Mouse (Mus musculus): ENCODE results near the gene Rab4a. TPM values are rescaled to one million over a fixed set of nuclear protein-coding genes. Genes with fewer than 3 reads are reported as not detected.

Rab4a gene
- polyA plus RNA-seq, 1 experiment from 2014 or later, result 70.2 TPM

DNA sequence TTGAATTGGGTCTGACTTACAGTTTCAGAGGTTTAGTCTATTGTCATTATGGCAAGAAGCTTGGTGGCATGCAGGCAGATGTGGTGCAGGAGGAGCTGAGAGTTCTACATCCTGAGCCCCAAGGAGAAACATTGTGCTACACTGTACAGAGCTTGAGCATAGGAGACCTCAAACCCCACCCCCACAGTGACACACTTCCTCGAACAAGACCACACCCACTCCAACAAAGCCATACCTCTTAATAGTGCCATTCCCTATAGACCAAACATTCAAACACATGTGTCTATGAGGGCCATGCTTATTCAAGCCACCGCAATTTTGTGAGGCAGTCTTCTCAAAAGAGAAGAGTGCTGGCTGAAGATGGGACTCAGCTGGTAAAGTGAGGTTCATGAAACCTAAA, 4.2 kb upstream of the Rab4a start:
- Histone ChIP-seq H3K4me1 (replicated peaks; ENCODE audit: control insufficient read depth, insufficient read depth, low read length) (peaks cover 1% of the 10 kb centered on the region; the same call in 1 of the 2 replicates), H3K4me3 (ENCODE audit: low read depth, low read length) (no peak overlapping the region), H3K4me2 (ENCODE audit: low read depth, low read length, severe bottlenecking) (no peak overlapping the region), H3K36me3 (ENCODE audit: control insufficient read depth, insufficient read depth, low read length) (no peaks in the 10 kb centered on the region), H3K9ac (ENCODE audit: low read length) (no peak overlapping the region), H3K27ac (ENCODE audit: low read depth, low read length) (no peak overlapping the region), H3K27me3 (ENCODE audit: control insufficient read depth, insufficient read depth, low read length) (no peaks in the 10 kb centered on the region), H3K9me3 (ENCODE audit: control insufficient read depth, low read length) (no peaks in the 10 kb centered on the region)
- no peak for ATAC-seq (replicated peaks; ENCODE audit: low FRiP score)
- DNase-seq (ENCODE audit: low spot score), result no peak
- 86% methylated on average over 2 of the region's 2 CpGs for WGBS

DNA sequence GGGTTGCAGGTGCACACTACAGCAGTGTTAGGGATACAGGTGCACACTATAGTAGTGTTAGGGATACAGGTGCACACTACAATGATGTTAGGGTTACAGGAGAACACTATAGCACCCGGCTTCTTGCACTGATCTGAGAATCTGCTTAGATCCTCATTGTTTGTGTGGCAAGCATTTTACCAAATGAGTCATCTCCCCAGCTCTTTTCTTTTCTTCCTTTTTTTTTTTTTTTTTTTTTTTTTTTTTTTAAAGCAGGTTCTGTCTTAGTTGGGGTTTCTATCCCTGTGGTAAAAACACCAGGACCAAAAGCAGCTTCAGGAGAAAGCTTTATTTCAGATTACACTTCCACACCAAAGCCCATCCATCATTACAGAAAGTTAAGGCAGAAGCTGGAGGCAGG, 2.1 kb upstream of the Rab4a start:
- H3K4me3 ChIP-seq (ENCODE audit: low read depth, low read length), result no peak overlapping the region
- H3K27ac ChIP-seq (ENCODE audit: low read depth, low read length), result no peak overlapping the region
- H3K27me3 ChIP-seq (ENCODE audit: control insufficient read depth, insufficient read depth, low read length), result no peaks in the 10 kb centered on the region
- H3K4me1 ChIP-seq (replicated peaks; ENCODE audit: control insufficient read depth, insufficient read depth, low read length), result peaks cover 10% of the 10 kb centered on the region
- no peak overlapping the region for H3K4me2 ChIP-seq (ENCODE audit: low read depth, low read length, severe bottlenecking)
- no peak overlapping the region for H3K9ac ChIP-seq (ENCODE audit: low read length)
- ATAC-seq (replicated peaks; ENCODE audit: low FRiP score) (no peak), DNase-seq (ENCODE audit: low spot score) (no peak)
- H3K36me3 ChIP-seq (ENCODE audit: control insufficient read depth, insufficient read depth, low read length), result no peaks in the 10 kb centered on the region
- no peaks in the 10 kb centered on the region for H3K9me3 ChIP-seq (ENCODE audit: control insufficient read depth, low read length)
- WGBS, result 97% methylated on average over 1 of the region's 1 CpGs

DNA sequence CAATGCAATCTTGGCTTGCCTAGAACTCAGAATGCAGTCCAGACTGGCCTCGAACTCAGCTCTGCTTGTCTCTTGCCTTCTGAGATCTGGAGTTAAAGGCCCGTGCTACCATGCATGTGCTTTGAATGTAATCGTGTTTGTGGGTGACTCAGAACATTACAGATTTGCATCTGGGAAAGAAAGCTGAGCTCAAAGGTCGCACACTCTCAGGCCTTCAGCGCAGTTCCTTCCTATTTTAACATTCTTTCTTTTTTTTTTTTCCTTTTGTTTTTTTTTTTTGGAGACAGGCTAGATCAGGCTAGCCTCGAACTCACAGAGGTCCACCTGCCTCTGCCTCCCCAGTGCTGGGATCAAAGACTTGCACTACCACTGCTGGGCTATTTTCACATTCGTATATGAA, 1.2 kb upstream of the Rab4a start:
- DNase-seq (ENCODE audit: low spot score) (no peak), ATAC-seq (replicated peaks; ENCODE audit: low FRiP score) (no peak)
- Histone ChIP-seq H3K27ac (ENCODE audit: low read depth, low read length) (no peak overlapping the region), H3K9me3 (ENCODE audit: control insufficient read depth, low read length) (no peaks in the 10 kb centered on the region), H3K4me1 (replicated peaks; ENCODE audit: control insufficient read depth, insufficient read depth, low read length) (peaks cover 10% of the 10 kb centered on the region), H3K4me3 (ENCODE audit: low read depth, low read length) (no peak overlapping the region), H3K27me3 (ENCODE audit: control insufficient read depth, insufficient read depth, low read length) (no peaks in the 10 kb centered on the region), H3K4me2 (ENCODE audit: low read depth, low read length, severe bottlenecking) (no peak overlapping the region), H3K36me3 (ENCODE audit: control insufficient read depth, insufficient read depth, low read length) (no peaks in the 10 kb centered on the region), H3K9ac (ENCODE audit: low read length) (no peak overlapping the region)
- WGBS, result 89% methylated on average over 7 of the region's 7 CpGs

DNA sequence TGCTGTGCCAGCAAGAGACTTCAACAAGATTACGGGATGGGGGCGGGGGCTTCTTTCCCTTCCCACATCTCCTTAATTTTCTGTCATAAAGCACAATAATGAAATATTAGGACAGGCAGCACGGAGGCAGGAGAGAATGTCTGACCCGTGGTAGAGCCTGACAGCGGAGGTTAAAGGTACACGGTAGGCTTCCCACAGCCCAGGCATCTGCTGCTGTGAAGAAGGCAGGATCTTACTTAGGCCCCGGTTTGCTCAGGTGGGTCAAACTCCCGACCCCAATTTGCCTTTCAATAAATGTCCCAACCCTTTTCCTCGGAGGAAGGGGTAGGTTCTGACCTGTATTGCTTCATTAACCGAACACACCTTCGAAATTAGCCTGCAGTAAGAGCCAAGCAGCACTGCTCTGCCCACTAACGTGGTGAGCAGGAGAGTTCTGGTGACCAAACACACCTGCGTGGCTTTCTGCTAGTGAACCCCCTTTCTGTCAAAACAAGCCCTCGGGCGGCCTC, 522 bp upstream of the Rab4a start:
- 13% methylated on average over 15 of the region's 15 CpGs for WGBS
- Histone ChIP-seq H3K4me2 (ENCODE audit: low read depth, low read length, severe bottlenecking) (peak overlapping the region; percentile 83), H3K4me3 (ENCODE audit: low read depth, low read length) (peak overlapping the region; percentile 51), H3K27me3 (ENCODE audit: control insufficient read depth, insufficient read depth, low read length) (no peaks in the 10 kb centered on the region), H3K36me3 (ENCODE audit: control insufficient read depth, insufficient read depth, low read length) (no peaks in the 10 kb centered on the region), H3K4me1 (replicated peaks; ENCODE audit: control insufficient read depth, insufficient read depth, low read length) (peaks cover 10% of the 10 kb centered on the region), H3K9ac (ENCODE audit: low read length) (peak overlapping the region; percentile 47), H3K27ac (ENCODE audit: low read depth, low read length) (no peak overlapping the region), H3K9me3 (ENCODE audit: control insufficient read depth, low read length) (no peaks in the 10 kb centered on the region)
- ATAC-seq (replicated peaks; ENCODE audit: low FRiP score), result peak; percentile 22; the same call in 1 of the 2 replicates
- no peak for DNase-seq (ENCODE audit: low spot score)

DNA sequence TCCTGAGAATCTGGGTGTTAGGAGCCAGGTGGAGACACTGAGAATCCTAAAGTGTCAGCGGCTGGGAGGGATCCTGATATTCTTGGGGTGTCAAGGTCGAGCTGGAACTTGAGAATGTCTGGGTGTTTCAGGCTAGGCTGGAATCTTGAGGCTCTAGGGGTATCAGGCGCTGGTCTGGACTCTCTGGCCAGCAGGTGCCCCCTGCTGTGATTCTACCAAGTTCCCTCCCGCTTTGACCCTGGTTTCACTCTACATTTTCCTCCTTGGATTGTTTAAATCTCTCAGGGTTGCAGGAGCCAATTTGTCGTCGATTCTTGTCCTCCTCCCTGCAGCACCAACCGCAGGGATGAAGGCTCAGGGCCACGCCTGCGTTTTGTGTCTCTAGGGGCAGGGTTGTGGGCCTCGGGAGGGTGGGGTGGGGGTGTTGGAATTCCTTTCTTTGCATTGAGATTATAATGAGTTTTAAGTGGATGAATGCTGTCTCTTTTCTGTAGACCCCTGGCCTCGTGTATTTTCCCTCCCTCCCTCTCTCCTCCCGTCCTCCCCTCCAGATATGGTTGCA, 670 bp downstream of the Rab4a start:
- Histone ChIP-seq H3K4me3 (ENCODE audit: low read depth, low read length) (peak overlapping the region; percentile 51), H3K27ac (ENCODE audit: low read depth, low read length) (peak overlapping the region; percentile 57), H3K4me1 (replicated peaks; ENCODE audit: control insufficient read depth, insufficient read depth, low read length) (peaks cover 10% of the 10 kb centered on the region), H3K36me3 (ENCODE audit: control insufficient read depth, insufficient read depth, low read length) (no peaks in the 10 kb centered on the region), H3K9me3 (ENCODE audit: control insufficient read depth, low read length) (no peaks in the 10 kb centered on the region), H3K27me3 (ENCODE audit: control insufficient read depth, insufficient read depth, low read length) (no peaks in the 10 kb centered on the region), H3K4me2 (ENCODE audit: low read depth, low read length, severe bottlenecking) (peak overlapping the region; percentile 83), H3K9ac (ENCODE audit: low read length) (peak overlapping the region; percentile 73)
- WGBS, result under 1% methylated on average over 12 of the region's 12 CpGs
- ATAC-seq (replicated peaks; ENCODE audit: low FRiP score) (peak; percentile 29), DNase-seq (ENCODE audit: low spot score) (peak; percentile 66)

GRCm38 (mm10) chr8:123807024-123807431, 1.2 kb downstream of the Rab4a start:
- peaks cover 10% of the 10 kb centered on the region for H3K4me1 ChIP-seq (replicated peaks; ENCODE audit: control insufficient read depth, insufficient read depth, low read length)
- H3K27ac ChIP-seq (ENCODE audit: low read depth, low read length), result no peak overlapping the region
- H3K9ac ChIP-seq (ENCODE audit: low read length), result peak overlapping the region; percentile 47
- peak overlapping the region; percentile 51 for H3K4me3 ChIP-seq (ENCODE audit: low read depth, low read length)
- H3K36me3 ChIP-seq (ENCODE audit: control insufficient read depth, insufficient read depth, low read length), result no peaks in the 10 kb centered on the region
- peak; percentile 55 for ATAC-seq (replicated peaks; ENCODE audit: low FRiP score)
- DNase-seq (ENCODE audit: low spot score), result no peak
- H3K27me3 ChIP-seq (ENCODE audit: control insufficient read depth, insufficient read depth, low read length), result no peaks in the 10 kb centered on the region
- H3K4me2 ChIP-seq (ENCODE audit: low read depth, low read length, severe bottlenecking), result peak overlapping the region; percentile 83
- WGBS, result 10% methylated on average over 14 of the region's 14 CpGs
- no peaks in the 10 kb centered on the region for H3K9me3 ChIP-seq (ENCODE audit: control insufficient read depth, low read length)

DNA sequence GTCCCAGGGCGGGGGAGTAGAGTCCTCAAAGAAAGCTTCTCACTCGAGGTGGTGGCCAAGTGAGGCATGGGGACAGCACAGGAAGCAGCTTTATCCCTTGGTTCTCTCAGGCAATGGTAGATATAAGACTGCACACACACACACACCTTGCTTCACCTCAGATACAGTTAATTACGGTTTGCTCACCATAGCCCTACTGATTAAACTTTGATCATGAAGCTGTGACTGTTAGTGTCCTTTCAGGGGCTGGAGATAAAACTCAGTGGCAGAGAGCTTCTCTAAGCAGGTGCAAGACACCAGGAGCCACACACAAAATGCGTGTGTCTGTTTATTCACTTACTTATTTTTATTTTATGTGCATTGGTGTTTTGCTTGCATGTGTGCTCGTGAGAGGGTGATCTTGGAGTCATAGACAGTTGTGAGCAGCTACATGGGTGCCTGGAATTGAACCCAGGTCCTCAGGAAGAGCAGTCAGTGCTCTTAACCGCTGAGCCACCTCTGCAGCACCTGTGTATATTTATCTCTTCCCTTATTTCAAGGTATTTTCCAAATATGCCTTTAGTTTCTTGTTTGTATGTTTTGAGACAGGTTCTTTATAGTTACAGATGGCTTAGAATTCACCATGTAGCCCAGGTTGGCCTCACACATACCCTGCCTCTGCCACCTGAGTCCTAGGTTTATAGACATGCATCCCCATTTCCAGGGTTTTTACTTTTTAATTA, 2.2 kb downstream of the Rab4a start:
- H3K9ac ChIP-seq (ENCODE audit: low read length), result peak overlapping the region; percentile 47
- DNase-seq (ENCODE audit: low spot score), result no peak

GRCm38 (mm10) chr8:123808671-123809070, 2.9 kb downstream of the Rab4a start:
- no peak overlapping the region for H3K27ac ChIP-seq (ENCODE audit: low read depth, low read length)

More for the DNA sequence above, 2.2 kb downstream of the Rab4a start:
- 66% methylated on average over 6 of the region's 6 CpGs for WGBS
- Histone ChIP-seq H3K27ac (ENCODE audit: low read depth, low read length) (no peak overlapping the region), H3K36me3 (ENCODE audit: control insufficient read depth, insufficient read depth, low read length) (no peaks in the 10 kb centered on the region), H3K4me3 (ENCODE audit: low read depth, low read length) (no peak overlapping the region), H3K4me2 (ENCODE audit: low read depth, low read length, severe bottlenecking) (peak overlapping the region; percentile 83; the same call in 1 of the 2 replicates), H3K9me3 (ENCODE audit: control insufficient read depth, low read length) (no peaks in the 10 kb centered on the region), H3K27me3 (ENCODE audit: control insufficient read depth, insufficient read depth, low read length) (no peaks in the 10 kb centered on the region), H3K4me1 (replicated peaks; ENCODE audit: control insufficient read depth, insufficient read depth, low read length) (peaks cover 10% of the 10 kb centered on the region)
- ATAC-seq (replicated peaks; ENCODE audit: low FRiP score), result no peak

More at GRCm38 (mm10) chr8:123808671-123809070, 2.9 kb downstream of the Rab4a start:
- Histone ChIP-seq H3K36me3 (ENCODE audit: control insufficient read depth, insufficient read depth, low read length) (no peaks in the 10 kb centered on the region), H3K9ac (ENCODE audit: low read length) (no peak overlapping the region), H3K4me2 (ENCODE audit: low read depth, low read length, severe bottlenecking) (no peak overlapping the region), H3K27me3 (ENCODE audit: control insufficient read depth, insufficient read depth, low read length) (no peaks in the 10 kb centered on the region), H3K4me3 (ENCODE audit: low read depth, low read length) (no peak overlapping the region), H3K4me1 (replicated peaks; ENCODE audit: control insufficient read depth, insufficient read depth, low read length) (peaks cover 10% of the 10 kb centered on the region), H3K9me3 (ENCODE audit: control insufficient read depth, low read length) (no peaks in the 10 kb centered on the region)
- ATAC-seq (replicated peaks; ENCODE audit: low FRiP score) (no peak), DNase-seq (ENCODE audit: low spot score) (no peak)
- 76% methylated on average over 7 of the region's 7 CpGs for WGBS
